Mouse (Mus musculus) MEL (cell line): ENCODE measurements around the gene Olfr985. TPM values are rescaled to one million over a fixed set of nuclear protein-coding genes. Genes with fewer than 3 reads are reported as not detected.

Source experiments
- DNase-seq: peaks from one replicate; pipeline ENCODE4 v3.0.0; 2011; ENCODE audit warnings: low read depth, low spot score
- H3K27ac ChIP-seq: 2 replicates; pipeline ENCODE4 v1.5.1; 2012; ENCODE audit warnings: low read depth, mild to moderate bottlenecking, control low read depth, low read length, moderate library complexity; ENCODE audit not compliant: control insufficient read depth
- H3K27me3 ChIP-seq, 2 experiments: fragments of 150-350 bp in 1 of 2; sonication (generic) in 1 of 2; 2 replicates each; pipeline ENCODE4 v1.6.1; 2012; ENCODE audit warnings: low read length in 2 of 2, mild to moderate bottlenecking in 2 of 2, improper control_type of control experiment in 1 of 2, moderate library complexity in 1 of 2; ENCODE audit not compliant: insufficient read depth in 2 of 2, control insufficient read depth in 1 of 2
- H3K36me3 ChIP-seq, 2 experiments: 2 replicates each; pipeline ENCODE4 v1.6.1; 2012 to 2014; ENCODE audit warnings: low read length in 2 of 2, improper control_type of control experiment in 1 of 2, inconsistent platforms in 1 of 2, mild to moderate bottlenecking in 1 of 2; ENCODE audit not compliant: insufficient read depth in 2 of 2, control insufficient read depth in 1 of 2
- H3K4me1 ChIP-seq, 2 experiments: fragments of 150-350 bp in 1 of 2; sonication (generic) in 1 of 2; 2 replicates each; pipeline ENCODE4 v1.6.1; 2012; ENCODE audit warnings: low read length in 2 of 2, improper control_type of control experiment in 1 of 2, mild to moderate bottlenecking in 1 of 2; ENCODE audit not compliant: insufficient read depth in 2 of 2, control insufficient read depth in 1 of 2
- H3K4me3 ChIP-seq, 2 experiments: fragments of 150-350 bp in 1 of 2; sonication (generic) in 1 of 2; 2 replicates each; pipeline ENCODE4 v1.5.1; 2012; ENCODE audit warnings: low read depth in 2 of 2, low read length in 2 of 2, mild to moderate bottlenecking in 2 of 2, moderate library complexity in 2 of 2, control low read depth in 1 of 2, improper control_type of control experiment in 1 of 2; ENCODE audit not compliant: control insufficient read depth in 1 of 2, insufficient read depth in 1 of 2
- H3K79me2 ChIP-seq: 2 replicates; pipeline ENCODE4 v1.6.1; 2012; ENCODE audit warnings: mild to moderate bottlenecking, low read length, moderate library complexity; ENCODE audit not compliant: control insufficient read depth, poor library complexity, insufficient read depth
- H3K9ac ChIP-seq: 2 replicates; pipeline ENCODE4 v1.6.1; 2012; ENCODE audit warnings: low read depth, mild to moderate bottlenecking, control low read depth, low read length, moderate library complexity; ENCODE audit not compliant: control insufficient read depth, poor library complexity, severe bottlenecking
- H3K9me3 ChIP-seq: fragments of 150-350 bp; sonication (generic); replicated peaks from 2 replicates; pipeline ENCODE4 v1.6.1; 2012; ENCODE audit warnings: mild to moderate bottlenecking, low read length, improper control_type of control experiment, moderate library complexity; ENCODE audit not compliant: insufficient read depth
- ELF1 ChIP-seq: IDR thresholded peaks from 2 replicates; pipeline ENCODE4 v1.6.1; 2014; ENCODE audit warnings: low read depth, mild to moderate bottlenecking, inconsistent platforms, low read length, improper control_type of control experiment, moderate library complexity
- GATA1 ChIP-seq: IDR thresholded peaks from 2 replicates; pipeline ENCODE4 v1.6.1; 2011; ENCODE audit warnings: low read depth, low read length, improper control_type of control experiment
- HCFC1 ChIP-seq: IDR thresholded peaks from 2 replicates; pipeline ENCODE4 v1.6.1; 2012; ENCODE audit warnings: low read depth, mild to moderate bottlenecking, inconsistent platforms, low read length, improper control_type of control experiment, moderate library complexity
- JUND ChIP-seq: IDR thresholded peaks from 2 replicates; pipeline ENCODE4 v1.6.1; 2011; ENCODE audit warnings: low read depth, mild to moderate bottlenecking, improper control_type of control experiment, low read length
- MAZ ChIP-seq: IDR thresholded peaks from 2 replicates; pipeline ENCODE4 v1.6.1; 2012; ENCODE audit warnings: low read depth, mild to moderate bottlenecking, inconsistent platforms, low read length, improper control_type of control experiment
- MEF2A ChIP-seq: IDR thresholded peaks from 2 replicates; pipeline ENCODE4 v1.6.1; 2014; ENCODE audit warnings: low read depth, mild to moderate bottlenecking, inconsistent platforms, low read length, improper control_type of control experiment; ENCODE audit not compliant: poor library complexity, insufficient replicate concordance, severe bottlenecking; ENCODE audit errors: extremely low read depth
- MXI1 ChIP-seq: IDR thresholded peaks from 2 replicates; pipeline ENCODE4 v1.6.1; 2011; ENCODE audit warnings: mild to moderate bottlenecking, low read depth, low read length, improper control_type of control experiment
- NELFE ChIP-seq: IDR thresholded peaks from 2 replicates; pipeline ENCODE4 v1.6.1; 2011; ENCODE audit warnings: low read depth, low read length, improper control_type of control experiment
- POLR2AphosphoS2 ChIP-seq: IDR thresholded peaks from 2 replicates; pipeline ENCODE4 v1.6.1; 2011; ENCODE audit warnings: low read length, improper control_type of control experiment
- POLR2AphosphoS5 ChIP-seq: IDR thresholded peaks from 2 replicates; pipeline ENCODE4 v1.6.1; 2012; ENCODE audit warnings: low read depth, borderline replicate concordance, mild to moderate bottlenecking, inconsistent platforms, low read length, moderate library complexity, mixed read lengths
- RCOR1 ChIP-seq: IDR thresholded peaks from 2 replicates; pipeline ENCODE4 v1.6.1; 2012; ENCODE audit warnings: low read depth, mild to moderate bottlenecking, inconsistent platforms, low read length, improper control_type of control experiment
- TBP ChIP-seq: IDR thresholded peaks from 2 replicates; pipeline ENCODE4 v1.8.0; 2011; ENCODE audit warnings: low read depth, low read length, improper control_type of control experiment
- USF1 ChIP-seq: IDR thresholded peaks from 2 replicates; pipeline ENCODE4 v1.6.1; 2014; ENCODE audit warnings: low read depth, mild to moderate bottlenecking, inconsistent platforms, low read length, improper control_type of control experiment, moderate library complexity
- USF2 ChIP-seq, 2 experiments: IDR thresholded peaks; 2 replicates each; pipeline ENCODE4 v1.6.1; 2011 to 2012; ENCODE audit warnings: improper control_type of control experiment in 2 of 2, low read length in 2 of 2, borderline replicate concordance in 1 of 2, inconsistent platforms in 1 of 2, low read depth in 1 of 2, mild to moderate bottlenecking in 1 of 2; ENCODE audit not compliant: insufficient read depth in 1 of 2
- ZMIZ1 ChIP-seq: IDR thresholded peaks from 2 replicates; pipeline ENCODE4 v1.6.1; 2012; ENCODE audit warnings: low read depth, mild to moderate bottlenecking, inconsistent platforms, low read length, improper control_type of control experiment, moderate library complexity
- polyA plus RNA-seq, 2 experiments: library from polyadenylated mRNA; stranded (reverse) in 1 of 2; unstranded in 1 of 2; fragments of >175 nt in 1 of 2; fragments of >200 nt in 1 of 2; gene quantifications; 2 replicates each; pipeline versions ENCODE4 v1.2.1 to v1.2.4; 2012; ENCODE audit warnings: low replicate concordance in 2 of 2, low read depth in 1 of 2; ENCODE audit not compliant: insufficient read length in 2 of 2, insufficient read depth in 1 of 2, missing spikeins in 1 of 2
- total RNA-seq: library from RNA; depleted of rRNA; stranded (reverse); fragments of 300-350 nt; gene quantifications from 2 replicates; pipeline ENCODE4 v1.2.3, GENCODE M21; 2012

The Olfr985 gene
- total and polyA plus RNA-seq, 3 experiments, result not detected

GRCm38 (mm10) chr9:40136987-40137688 is 7.2 kb upstream of the Olfr985 start:
- no peaks in the 10 kb centered on the region for H3K36me3 ChIP-seq
- no peak for TF ChIP-seq POLR2AphosphoS5
- TF ChIP-seq USF2 (IDR thresholded peaks at IDR 0.05; ENCODE audit: borderline replicate concordance in 1 of 2, insufficient read depth in 1 of 2, low read depth in 1 of 2, low read length in 2 of 2), result no peak
- TF ChIP-seq TBP, result no peak
- TF ChIP-seq HCFC1, result no peak
- TF ChIP-seq USF1, result no peak
- no peaks in the 10 kb centered on the region for H3K4me1 ChIP-seq
- no peak overlapping the region for H3K9ac ChIP-seq
- peak; percentile 2 for DNase-seq
- H3K27me3 ChIP-seq, result no peaks in the 10 kb centered on the region
- no peaks in the 10 kb centered on the region for H3K79me2 ChIP-seq
- no peak overlapping the region for H3K27ac ChIP-seq
- H3K9me3 ChIP-seq, result no peaks in the 10 kb centered on the region
- no peak overlapping the region for H3K4me3 ChIP-seq

GRCm38 (mm10) chr9:40130556-40130955 is 572 bp upstream of the Olfr985 start:
- no peaks in the 10 kb centered on the region for H3K27me3 ChIP-seq
- no peaks in the 10 kb centered on the region for H3K4me1 ChIP-seq
- no peak overlapping the region for H3K9ac ChIP-seq
- H3K27ac ChIP-seq, result no peak overlapping the region
- H3K79me2 ChIP-seq, result no peaks in the 10 kb centered on the region
- TF ChIP-seq MAZ, result no peak
- no peak for TF ChIP-seq USF1
- TF ChIP-seq, all 39 proteins: peak for 0
- Histone ChIP-seq H3K36me3 (no peaks in the 10 kb centered on the region), H3K9me3 (no peaks in the 10 kb centered on the region), H3K4me3 (no peak overlapping the region)
- DNase-seq, result no peak

GRCm38 (mm10) chr9:40117287-40117659 is 12.7 kb downstream of the Olfr985 start:
- H3K4me3 ChIP-seq, result no peak overlapping the region
- no peaks in the 10 kb centered on the region for H3K27me3 ChIP-seq
- H3K27ac ChIP-seq, result no peak overlapping the region

More at GRCm38 (mm10) chr9:40117287-40117659, 12.7 kb downstream of the Olfr985 start:
- no peak for DNase-seq
- Histone ChIP-seq H3K79me2 (no peaks in the 10 kb centered on the region), H3K9me3 (no peaks in the 10 kb centered on the region), H3K9ac (no peak overlapping the region), H3K4me1 (no peaks in the 10 kb centered on the region), H3K36me3 (no peaks in the 10 kb centered on the region)
- TF ChIP-seq JUND, result no peak
- TF ChIP-seq TBP, result no peak
- TF ChIP-seq POLR2AphosphoS5, result no peak
- no peak for TF ChIP-seq MXI1
- TF ChIP-seq MEF2A, result no peak
- no peak for TF ChIP-seq RCOR1
- no peak for TF ChIP-seq ELF1
- no peak for TF ChIP-seq POLR2AphosphoS2
- no peak for TF ChIP-seq GATA1
- TF ChIP-seq ZMIZ1, result no peak
- no peak for TF ChIP-seq NELFE
